Mouse (Mus musculus) olfactory bulb, adult 2 months (tissue): ENCODE results near the gene Adm2.

Source experiments
- CTCF ChIP-seq: fragments of 200-500 bp; IDR thresholded peaks from 2 replicates; pipeline ENCODE4 v1.5.1; 2012; ENCODE audit warnings: low read depth, mild to moderate bottlenecking, low read length, moderate library complexity; ENCODE audit not compliant: insufficient read depth
- POLR2A ChIP-seq: fragments of 200-500 bp; IDR thresholded peaks from 2 replicates; pipeline ENCODE4 v1.6.1; 2012; ENCODE audit warnings: mild to moderate bottlenecking, low read depth, low read length, moderate library complexity; ENCODE audit not compliant: insufficient read depth

DNA sequence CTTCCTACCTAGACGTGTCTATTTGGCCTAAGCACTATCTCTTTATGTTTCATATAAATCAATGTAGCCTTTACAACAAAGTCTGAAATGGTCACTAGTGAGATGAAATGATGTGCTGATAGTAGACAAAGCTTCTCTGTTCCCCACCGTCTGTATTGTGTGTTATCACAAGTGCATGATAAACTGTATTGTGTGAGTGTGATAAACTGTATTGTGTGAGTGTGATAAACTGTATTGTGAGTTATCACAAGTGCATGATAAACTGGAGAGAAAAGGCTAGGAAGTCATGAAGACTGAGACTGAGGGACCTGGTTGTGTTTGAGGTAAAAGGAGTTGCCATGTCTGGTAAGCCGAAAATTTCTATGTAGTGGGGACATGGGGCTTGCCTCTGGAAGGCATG, 36.3 kb downstream of the Adm2 start:
- no peak for TF ChIP-seq CTCF
- TF ChIP-seq POLR2A = no peak
